Mouse (Mus musculus) right cerebral cortex, postnatal 25 days (tissue): ENCODE results near the gene Trim38.

Source experiments
- DNase-seq: peaks from one replicate; pipeline ENCODE4 v3.0.0; 2022

Trim38 gene

DNA sequence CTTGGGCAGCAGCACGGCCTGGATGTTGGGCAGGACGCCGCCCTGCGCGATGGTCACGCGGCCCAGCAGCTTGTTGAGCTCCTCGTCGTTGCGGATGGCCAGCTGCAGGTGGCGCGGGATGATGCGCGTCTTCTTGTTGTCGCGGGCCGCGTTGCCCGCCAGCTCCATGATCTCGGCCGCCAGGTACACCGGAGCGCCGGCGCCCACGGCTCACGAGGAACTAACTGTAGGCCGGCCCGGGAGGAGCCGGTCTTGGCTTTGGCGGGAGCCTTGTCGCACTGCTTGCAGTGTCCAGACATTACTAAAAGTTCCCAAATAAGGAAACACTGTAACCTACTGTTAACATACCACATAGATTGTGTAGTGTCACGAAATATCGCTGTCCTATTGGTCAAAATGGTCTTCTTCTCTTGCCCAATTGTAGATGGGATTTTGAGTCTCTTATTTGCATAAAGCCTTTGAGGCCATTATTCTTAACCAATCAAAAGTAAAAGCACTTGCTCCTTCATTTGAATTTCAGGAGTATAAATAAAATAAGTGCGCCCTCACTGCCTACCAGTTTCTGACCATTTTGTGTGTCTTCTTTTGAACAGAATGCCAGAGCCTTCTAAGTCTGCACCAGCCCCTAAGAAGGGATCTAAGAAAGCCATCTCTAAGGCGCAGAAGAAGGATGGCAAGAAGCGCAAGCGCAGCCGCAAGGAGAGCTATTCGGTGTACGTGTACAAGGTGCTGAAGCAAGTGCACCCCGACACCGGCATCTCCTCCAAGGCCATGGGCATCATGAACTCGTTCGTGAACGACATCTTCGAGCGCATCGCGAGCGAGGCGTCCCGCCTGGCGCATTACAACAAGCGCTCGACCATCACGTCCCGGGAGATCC, 23.3 kb upstream of the Trim38 start, which contains the start of gene Hist1h2bb:
Hist1h2bb (plus strand) TSS at position 534 of the 880 bp plus-strand sequence.
- peak; percentile 81 for DNase-seq

DNA sequence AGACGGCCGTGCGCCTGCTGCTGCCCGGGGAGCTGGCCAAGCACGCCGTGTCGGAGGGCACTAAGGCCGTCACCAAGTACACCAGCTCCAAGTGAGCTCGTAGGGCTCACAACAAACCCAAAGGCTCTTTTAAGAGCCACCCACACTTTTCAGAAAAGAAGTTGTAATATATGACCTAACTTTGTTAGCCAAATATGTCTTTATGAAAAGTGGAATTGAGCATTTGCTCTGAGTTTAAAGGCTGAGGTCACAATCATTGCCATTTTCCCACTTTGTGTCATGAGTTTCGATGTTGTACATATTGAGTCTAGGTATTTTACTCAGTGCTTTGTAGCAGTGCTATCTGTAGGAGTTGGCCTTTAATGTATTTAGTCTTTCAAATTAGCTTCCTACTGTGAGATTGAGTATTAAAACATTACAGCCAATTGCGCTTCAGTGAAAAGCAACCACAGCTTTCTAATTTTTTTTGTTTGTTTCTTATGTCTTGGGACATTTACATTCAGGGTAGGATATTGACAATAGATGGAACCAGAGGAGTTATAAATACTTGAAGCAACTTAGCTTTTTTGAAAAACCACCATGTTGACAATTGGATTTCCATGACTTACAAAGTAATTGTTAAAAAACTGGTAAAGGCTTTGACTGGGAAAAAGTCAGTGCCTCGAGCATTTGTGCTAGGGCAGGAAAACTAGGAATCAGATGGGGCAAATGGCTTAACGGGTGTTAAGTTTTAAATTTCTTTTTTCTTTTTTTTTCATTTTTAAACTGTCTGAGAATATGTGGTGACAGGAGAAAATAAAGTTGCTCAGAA, 22.4 kb upstream of the Trim38 start:
- DNase-seq, result no peak

GRCm38 (mm10) chr13:23747892-23748288, 21.8 kb upstream of the Trim38 start:
- no peak for DNase-seq

GRCm38 (mm10) chr13:23749563-23750121, 20.1 kb upstream of the Trim38 start:
- no peak for DNase-seq

GRCm38 (mm10) chr13:23750839-23751477, 18.8 kb upstream of the Trim38 start, which contains the start of gene Hist1h2ab:
TSS of gene Hist1h2ab (plus strand) at chr13:23751126.
- peak; percentile 63 for DNase-seq

DNA sequence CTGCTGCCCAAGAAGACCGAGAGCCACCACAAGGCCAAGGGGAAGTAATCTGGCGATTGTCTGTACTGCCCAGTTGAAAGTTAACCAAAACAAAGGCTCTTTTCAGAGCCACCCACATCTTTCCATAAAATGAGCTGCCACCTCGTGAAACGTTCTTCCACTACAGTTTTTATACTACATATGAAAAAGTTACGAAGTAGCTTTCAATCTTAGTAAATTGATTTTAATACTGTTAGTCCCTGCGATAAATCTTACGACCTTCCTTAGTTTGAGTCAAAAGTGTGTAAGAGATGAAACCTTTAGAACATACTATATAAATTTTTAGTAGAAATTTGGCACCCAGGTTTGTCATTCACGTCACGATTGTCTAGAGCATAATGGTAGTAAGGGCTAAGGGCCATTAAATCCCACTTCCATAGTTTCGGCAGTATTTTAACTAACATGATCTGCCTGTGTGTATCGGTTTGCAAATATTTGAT, 18.2 kb upstream of the Trim38 start:
- no peak for DNase-seq

DNA sequence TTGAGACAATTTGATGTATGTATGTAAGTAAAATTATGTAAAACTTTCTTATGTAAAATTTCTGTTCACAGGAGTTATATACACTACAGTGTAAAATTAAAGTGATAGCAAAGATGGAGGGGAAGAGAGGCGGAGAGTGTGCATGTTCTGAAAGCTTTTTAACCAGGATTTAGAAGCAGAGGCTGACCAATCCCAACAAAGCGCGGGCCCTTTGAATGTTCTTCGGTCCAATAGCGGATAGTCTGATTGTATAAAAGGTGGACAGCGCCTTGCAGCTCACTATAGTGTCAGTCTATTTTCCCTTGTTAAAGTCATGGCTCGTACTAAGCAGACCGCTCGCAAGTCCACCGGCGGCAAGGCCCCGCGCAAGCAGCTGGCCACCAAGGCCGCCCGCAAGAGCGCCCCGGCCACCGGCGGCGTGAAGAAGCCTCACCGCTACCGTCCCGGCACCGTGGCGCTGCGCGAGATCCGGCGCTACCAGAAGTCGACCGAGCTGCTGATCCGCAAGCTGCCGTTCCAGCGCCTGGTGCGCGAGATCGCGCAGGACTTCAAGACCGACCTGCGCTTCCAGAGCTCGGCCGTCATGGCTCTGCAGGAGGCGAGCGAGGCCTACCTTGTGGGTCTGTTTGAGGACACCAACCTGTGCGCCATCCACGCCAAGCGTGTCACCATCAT, 17.5 kb upstream of the Trim38 start, which contains the start of gene Hist1h3b:
Hist1h3b (plus strand) TSS at position 201 of the 675 bp plus-strand sequence.
- DNase-seq, result peak; percentile 87

DNA sequence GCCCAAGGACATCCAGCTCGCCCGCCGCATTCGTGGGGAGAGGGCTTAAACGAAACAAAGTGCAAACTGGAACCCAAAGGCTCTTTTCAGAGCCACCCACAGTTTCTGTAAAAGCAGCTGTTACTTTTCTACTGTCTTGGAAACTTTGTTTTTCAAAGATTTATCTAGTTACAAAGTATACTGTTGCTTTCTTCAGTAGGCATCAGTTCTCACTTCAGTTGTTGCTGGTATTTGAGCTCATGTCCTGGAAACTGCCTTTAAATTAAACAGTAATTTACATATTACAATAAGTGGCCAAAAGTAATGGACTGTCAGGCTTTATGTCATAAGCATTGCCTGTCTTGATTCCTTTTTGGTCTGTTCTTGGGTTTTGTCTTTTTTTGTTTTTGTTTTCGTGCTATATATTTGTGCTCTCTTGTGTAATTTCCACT, 17.0 kb upstream of the Trim38 start:
- DNase-seq, result no peak

GRCm38 (mm10) chr13:23753314-23754078, 16.2 kb upstream of the Trim38 start:
- DNase-seq, result no peak

DNA sequence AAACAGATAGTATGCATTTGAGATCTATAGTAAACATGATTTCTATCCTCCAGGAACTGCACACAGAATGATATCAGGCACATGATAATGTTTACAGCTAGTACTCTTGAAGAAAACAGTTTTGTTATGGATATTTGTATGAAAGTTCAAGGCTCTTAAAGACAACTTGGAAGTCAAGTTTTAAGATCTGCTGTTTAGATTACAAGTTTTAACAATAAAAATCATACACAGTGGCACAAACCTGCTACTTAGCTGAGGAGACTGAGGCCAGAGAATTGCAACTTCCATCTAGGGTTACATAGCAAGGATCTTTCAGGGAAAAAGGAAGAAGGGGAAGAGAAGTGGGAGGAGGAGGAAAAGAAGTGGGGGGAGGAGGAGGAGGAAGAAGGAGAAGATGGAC, 14.7 kb upstream of the Trim38 start:
- no peak for DNase-seq

DNA sequence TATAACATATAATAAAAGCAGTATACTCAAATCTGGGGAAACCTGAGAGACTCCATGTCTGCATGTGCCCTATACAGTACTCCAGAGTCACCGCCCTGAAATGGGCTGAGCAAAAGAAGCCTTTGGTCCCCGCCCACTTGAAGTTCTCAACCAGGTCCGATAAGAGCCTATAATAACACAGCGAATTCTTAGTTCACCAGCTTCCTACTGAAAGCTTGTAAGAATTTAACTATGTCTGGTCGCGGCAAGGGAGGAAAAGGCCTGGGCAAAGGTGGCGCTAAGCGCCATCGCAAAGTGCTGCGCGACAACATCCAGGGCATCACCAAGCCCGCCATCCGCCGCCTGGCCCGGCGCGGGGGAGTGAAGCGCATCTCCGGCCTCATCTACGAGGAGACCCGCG, 12.9 kb upstream of the Trim38 start, which contains the start of gene Hist1h4b:
Hist1h4b (plus strand) TSS at position 224 of the 400 bp plus-strand sequence.
- peak; percentile 86 for DNase-seq

DNA sequence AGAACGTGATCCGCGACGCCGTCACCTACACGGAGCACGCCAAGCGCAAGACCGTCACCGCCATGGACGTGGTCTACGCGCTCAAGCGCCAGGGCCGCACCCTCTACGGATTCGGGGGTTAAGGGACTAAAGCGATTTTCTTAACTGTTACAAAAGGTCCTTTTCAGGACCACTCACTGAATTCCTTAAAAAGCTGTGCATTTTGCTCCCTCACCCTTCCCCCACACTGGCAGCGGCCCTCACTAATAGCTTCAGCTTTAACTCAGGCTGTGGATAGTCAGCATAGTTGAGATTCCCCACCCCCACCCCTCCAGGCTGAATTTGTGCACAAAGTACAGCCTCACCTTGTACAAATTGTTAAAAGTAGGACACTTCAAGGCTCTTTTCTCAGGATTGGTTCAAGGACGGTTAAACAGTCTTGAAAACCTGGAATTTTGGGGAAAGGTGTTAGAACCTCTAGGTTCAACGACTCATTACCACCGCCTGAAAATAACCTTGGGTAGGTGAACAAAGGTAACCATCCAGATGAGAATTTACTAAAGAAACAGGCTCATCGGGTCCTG, 12.4 kb upstream of the Trim38 start:
- no peak for DNase-seq

- DNase-seq, result no peak
Measured at GRCm38 (mm10) chr13:23757921-23758320, 11.8 kb upstream of the Trim38 start.

DNA sequence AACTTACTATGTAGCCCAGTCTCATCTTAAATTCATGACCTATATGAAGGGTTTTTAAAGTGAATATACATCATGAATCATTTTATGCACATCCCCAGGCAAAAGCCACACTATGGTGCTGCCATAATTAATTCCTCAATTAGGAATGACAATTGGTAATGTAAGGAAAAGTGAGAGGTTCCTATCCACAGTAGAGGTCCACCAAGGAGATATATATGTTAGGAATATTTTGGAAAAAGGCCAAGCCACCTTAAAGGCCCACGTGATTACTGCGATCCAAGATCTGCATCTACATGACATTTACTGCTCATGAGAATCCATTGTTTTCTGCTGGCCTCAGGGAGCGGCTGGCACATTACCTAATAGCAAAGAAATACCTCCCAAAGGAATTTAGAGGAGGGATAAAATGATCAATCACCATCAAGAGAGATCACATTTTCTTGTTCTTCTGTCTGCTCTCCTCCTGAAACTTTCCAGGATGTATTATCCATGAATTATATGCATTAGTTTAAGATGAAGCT, 10.4 kb upstream of the Trim38 start:
- no peak for DNase-seq

- DNase-seq, result no peak
Measured at GRCm38 (mm10) chr13:23759916-23760239, 9.8 kb upstream of the Trim38 start.

- DNase-seq, result no peak
Measured at GRCm38 (mm10) chr13:23760240-23760971, 9.3 kb upstream of the Trim38 start.

DNA sequence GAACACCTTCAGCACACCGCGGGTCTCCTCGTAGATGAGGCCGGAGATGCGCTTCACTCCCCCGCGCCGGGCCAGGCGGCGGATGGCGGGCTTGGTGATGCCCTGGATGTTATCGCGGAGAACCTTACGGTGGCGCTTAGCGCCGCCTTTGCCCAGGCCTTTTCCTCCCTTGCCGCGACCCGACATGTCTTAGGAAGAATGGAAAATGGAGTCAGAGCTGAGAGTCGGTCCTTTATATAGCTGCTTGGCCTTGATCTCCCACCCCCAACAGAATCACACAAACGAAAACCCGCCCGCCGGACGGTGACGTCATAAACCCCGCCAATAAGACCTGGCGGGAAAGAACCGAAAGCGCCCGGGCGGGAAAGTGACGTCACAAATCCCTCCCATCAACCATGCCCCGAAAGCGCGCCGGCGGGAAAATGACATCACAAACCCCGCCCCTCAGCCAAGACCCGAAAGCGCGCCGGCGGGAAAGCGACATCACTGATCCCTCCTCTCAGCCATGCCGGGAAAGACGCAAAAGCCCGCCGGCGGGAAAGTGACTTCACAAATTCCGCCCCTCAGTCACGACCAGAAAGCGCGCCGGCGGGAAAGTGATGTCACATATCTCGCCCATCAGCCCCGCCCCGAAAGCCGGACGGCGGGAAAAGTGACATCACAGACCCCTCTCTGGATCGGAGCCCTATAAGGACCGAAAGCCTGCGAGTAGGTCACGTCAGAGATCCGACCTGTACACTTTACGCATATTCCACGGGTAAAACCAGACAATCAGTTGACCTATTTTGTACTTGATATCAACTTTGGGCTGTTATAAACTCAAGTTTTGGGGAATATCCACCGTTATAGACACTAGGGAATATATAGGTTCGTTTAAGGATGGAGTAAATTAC, 8.5 kb upstream of the Trim38 start, which contains the start of gene Hist1h4a:
Hist1h4a (minus strand) TSS at position 259 of the 893 bp plus-strand sequence.
- peak; percentile 99 for DNase-seq
